Mouse (Mus musculus) intestine, postnatal 0 days (tissue): ENCODE results near the gene Crp. TPM values are rescaled to one million over a fixed set of nuclear protein-coding genes. Genes with fewer than 3 reads are reported as not detected.

Experiments used
- ATAC-seq: fragments of 200-750 bp; cut with Nextera tagmentation; 2 replicates; pipeline ENCODE4 v1.8.0; 2017; ENCODE audit warnings: mild to moderate bottlenecking, moderate TSS enrichment, moderate library complexity
- H3K27ac ChIP-seq: fragments of 300-500 bp; sonication (generic); 2 replicates; pipeline ENCODE4 v1.5.1; 2014; ENCODE audit warnings: mild to moderate bottlenecking, low read depth, low read length, moderate library complexity
- H3K27me3 ChIP-seq: fragments of 300-500 bp; sonication (generic); replicated peaks from 2 replicates; pipeline ENCODE4 v1.6.1; 2014; ENCODE audit warnings: low read length, mixed read lengths; ENCODE audit not compliant: control insufficient read depth, insufficient read depth
- H3K36me3 ChIP-seq: fragments of 300-500 bp; sonication (generic); 2 replicates; pipeline ENCODE4 v1.6.1; 2014; ENCODE audit warnings: mild to moderate bottlenecking, moderate library complexity; ENCODE audit not compliant: control insufficient read depth, insufficient read depth
- H3K4me1 ChIP-seq: fragments of 300-500 bp; sonication (generic); replicated peaks from 2 replicates; pipeline ENCODE4 v1.6.1; 2014; ENCODE audit warnings: antibody characterized with exemption, low read length, mixed read lengths; ENCODE audit not compliant: control insufficient read depth, insufficient read depth
- H3K4me2 ChIP-seq: fragments of 300-500 bp; sonication (generic); replicated peaks from 2 replicates; pipeline ENCODE4 v1.6.1; 2014; ENCODE audit warnings: low read depth, mild to moderate bottlenecking, moderate library complexity
- H3K4me3 ChIP-seq: fragments of 300-500 bp; sonication (generic); 2 replicates; pipeline ENCODE4 v1.5.1; 2014; ENCODE audit warnings: low read depth, low read length
- H3K9ac ChIP-seq: fragments of 300-500 bp; sonication (generic); 2 replicates; pipeline ENCODE4 v1.6.1; 2014; ENCODE audit warnings: mild to moderate bottlenecking, low read depth, low read length
- H3K9me3 ChIP-seq: fragments of 300-500 bp; sonication (generic); 2 replicates; pipeline ENCODE4 v1.6.1; 2016; ENCODE audit warnings: mixed run types; ENCODE audit not compliant: control insufficient read depth
- CTCF ChIP-seq: sonication (generic); IDR thresholded peaks from 2 replicates; pipeline ENCODE4 v1.5.1; 2016; ENCODE audit warnings: low read depth, mild to moderate bottlenecking, control low read depth, antibody characterized with exemption, moderate library complexity
- WGBS: fragments of 180-500 bp; shearing (Covaris S2); extraction: QIAGEN DNeasy Blood & Tissue Kit; methylation state at CpG from one replicate; pipeline ENCODE4 v1.1.7; 2014; 5-methylcytosine and 5-hydroxymethylcytosine counted together
- polyA plus RNA-seq: library from polyadenylated mRNA; unstranded; fragments of >200 nt; fragmentation: Nextera tagmentation; extraction: Ambion mirVana; gene quantifications from 2 replicates; pipeline ENCODE4 v1.2.1, GENCODE M21; 2015

Gene Crp
- polyA plus RNA-seq, 1 experiment from 2014 or later = 0.17 TPM

DNA sequence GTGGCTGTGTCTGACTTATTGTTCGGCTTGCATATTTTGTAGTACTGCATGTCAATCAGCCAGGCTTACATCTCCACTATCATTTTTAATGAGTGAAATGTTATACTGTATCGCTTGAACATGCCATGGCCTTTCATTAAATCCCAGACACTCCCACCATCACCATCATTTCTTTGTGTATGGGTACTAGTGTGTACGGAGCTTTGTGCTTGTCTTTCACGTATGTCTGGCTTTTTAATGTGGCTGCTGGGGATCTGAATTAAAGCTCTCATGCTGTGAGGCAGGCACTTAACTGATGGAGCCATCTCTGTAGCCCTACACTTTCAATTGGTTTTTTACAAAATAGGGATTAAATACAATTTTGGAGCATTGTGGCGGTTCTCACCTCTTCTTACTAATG lies 81.3 kb downstream of the Crp start:
- no peak overlapping the region for H3K9ac ChIP-seq
- no peaks in the 10 kb centered on the region for H3K27me3 ChIP-seq
- H3K4me1 ChIP-seq = no peaks in the 10 kb centered on the region
- no peak overlapping the region for H3K27ac ChIP-seq
- 89% methylated on average over 5 of the region's 5 CpGs for WGBS
- no peaks in the 10 kb centered on the region for H3K9me3 ChIP-seq
- no peak overlapping the region for H3K4me3 ChIP-seq
- no peak overlapping the region for H3K4me2 ChIP-seq
- H3K36me3 ChIP-seq = no peaks in the 10 kb centered on the region
- no peak for TF ChIP-seq CTCF
- no peak for ATAC-seq

DNA sequence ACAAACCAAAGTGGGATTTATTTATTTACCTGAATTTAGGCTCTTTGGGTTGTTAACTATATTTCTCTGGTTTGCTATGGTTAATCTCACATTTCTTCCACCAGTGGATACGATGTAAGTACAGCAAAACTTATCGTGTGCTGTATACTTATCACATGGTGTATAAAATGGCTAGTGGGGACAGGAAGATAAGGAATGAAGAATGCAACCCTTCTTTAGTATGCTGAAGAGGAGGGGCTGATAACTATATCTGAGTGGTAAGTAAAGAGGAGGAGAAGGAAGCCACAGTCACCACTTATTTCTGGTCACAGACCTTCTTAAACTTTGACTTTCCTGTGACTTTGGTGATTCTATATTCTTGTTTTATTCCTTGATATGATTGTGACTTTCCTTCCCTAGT lies 87.5 kb downstream of the Crp start:
- ATAC-seq = no peak
- H3K27me3 ChIP-seq = no peaks in the 10 kb centered on the region
- no peak overlapping the region for H3K27ac ChIP-seq
- no peaks in the 10 kb centered on the region for H3K9me3 ChIP-seq
- WGBS = 45% methylated on average over 2 of the region's 2 CpGs
- H3K4me2 ChIP-seq = no peak overlapping the region
- no peaks in the 10 kb centered on the region for H3K4me1 ChIP-seq
- H3K4me3 ChIP-seq = no peak overlapping the region
- H3K9ac ChIP-seq = no peak overlapping the region
- no peak for TF ChIP-seq CTCF
- H3K36me3 ChIP-seq = no peaks in the 10 kb centered on the region

DNA sequence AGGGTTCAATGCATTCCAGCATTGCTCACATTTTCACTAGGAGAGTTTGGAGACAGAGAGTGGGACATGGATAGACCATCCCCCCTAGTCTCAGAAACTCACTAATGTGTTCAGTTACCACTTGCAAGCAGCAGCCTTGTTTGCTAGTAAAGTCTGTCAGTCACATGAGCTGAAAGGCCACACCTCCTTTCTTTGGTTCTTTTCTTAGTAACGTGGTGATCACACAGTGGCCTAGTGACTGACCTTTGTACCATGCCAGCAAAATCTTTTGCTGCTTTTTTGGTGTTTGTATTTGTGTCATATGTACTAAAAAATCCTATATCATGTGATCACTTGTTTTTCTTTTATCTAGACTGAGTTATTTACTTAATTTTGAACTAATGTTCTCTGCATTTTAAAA lies 88.0 kb downstream of the Crp start:
- Histone ChIP-seq H3K27me3 (no peaks in the 10 kb centered on the region), H3K9me3 (no peaks in the 10 kb centered on the region), H3K36me3 (no peaks in the 10 kb centered on the region), H3K4me3 (no peak overlapping the region), H3K9ac (no peak overlapping the region), H3K4me2 (no peak overlapping the region), H3K27ac (no peak overlapping the region), H3K4me1 (no peaks in the 10 kb centered on the region)
- WGBS = 8% methylated on average over 1 of the region's 1 CpGs
- ATAC-seq = peak; percentile 59; the same call in 1 of the 2 replicates
- no peak for TF ChIP-seq CTCF

DNA sequence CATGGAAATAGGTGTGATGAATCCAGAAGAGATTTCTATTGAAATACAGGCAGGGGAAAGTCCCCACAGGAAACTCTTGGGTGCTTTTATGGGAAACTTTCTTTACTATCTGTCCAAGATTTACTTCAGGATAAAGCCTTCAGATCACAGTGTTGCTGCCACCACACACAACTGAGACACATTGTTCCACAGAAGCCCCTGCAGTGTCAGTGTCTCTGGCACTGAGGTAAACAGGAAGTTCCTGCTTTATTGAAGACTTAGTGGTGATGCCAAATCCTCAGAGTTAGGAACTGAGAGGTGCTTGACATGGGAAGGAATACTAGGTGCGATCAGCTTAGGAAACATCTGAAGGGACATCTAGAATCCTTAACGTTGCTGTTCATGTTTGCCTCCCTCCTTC lies 131.1 kb downstream of the Crp start:
- 79% methylated on average over 2 of the region's 2 CpGs for WGBS
- ATAC-seq = no peak
- Histone ChIP-seq H3K9ac (no peak overlapping the region), H3K27me3 (no peaks in the 10 kb centered on the region), H3K27ac (no peak overlapping the region), H3K9me3 (no peaks in the 10 kb centered on the region), H3K4me3 (no peak overlapping the region), H3K4me1 (no peaks in the 10 kb centered on the region), H3K36me3 (no peaks in the 10 kb centered on the region), H3K4me2 (no peak overlapping the region)
- TF ChIP-seq CTCF = no peak

- WGBS = 81% methylated on average over 2 of the region's 2 CpGs
- H3K27ac ChIP-seq = no peak overlapping the region
- no peak overlapping the region for H3K4me3 ChIP-seq
- no peak for TF ChIP-seq CTCF
- no peak for ATAC-seq
- no peaks in the 10 kb centered on the region for H3K27me3 ChIP-seq
- H3K4me2 ChIP-seq = no peak overlapping the region
- H3K9ac ChIP-seq = no peak overlapping the region
- no peaks in the 10 kb centered on the region for H3K36me3 ChIP-seq
- no peaks in the 10 kb centered on the region for H3K4me1 ChIP-seq
- H3K9me3 ChIP-seq = no peaks in the 10 kb centered on the region
These were observed 149.3 kb downstream of the Crp start for GRCm38 (mm10) chr1:172847044-172847761.

- Histone ChIP-seq H3K9me3 (no peaks in the 10 kb centered on the region), H3K4me2 (no peak overlapping the region), H3K4me3 (no peak overlapping the region), H3K27ac (no peak overlapping the region), H3K27me3 (no peaks in the 10 kb centered on the region), H3K4me1 (no peaks in the 10 kb centered on the region), H3K9ac (no peak overlapping the region), H3K36me3 (no peaks in the 10 kb centered on the region)
- no peak for ATAC-seq
- no peak for TF ChIP-seq CTCF
- WGBS = 90% methylated on average over 2 of the region's 2 CpGs
These were observed 150.3 kb downstream of the Crp start for GRCm38 (mm10) chr1:172848171-172848570.
